Mouse (Mus musculus) heart, postnatal 0 days (tissue): Measurements from ENCODE around the gene Mcee.

Source experiments
- CTCF ChIP-seq: IDR thresholded peaks from 2 replicates; pipeline ENCODE4 v1.5.1; 2016; ENCODE audit warnings: antibody characterized with exemption, control low read depth, low read depth
- EP300 ChIP-seq: IDR thresholded peaks from 2 replicates; pipeline ENCODE4 v1.6.1; 2016; ENCODE audit warnings: antibody characterized with exemption, low read depth

GRCm38 (mm10) chr7:64452471-64453222, 60.2 kb downstream of the Mcee start:
- TF ChIP-seq CTCF (no peak), EP300 (no peak)
